Mouse (Mus musculus): ENCODE results near the gene Nat9. TPM values are rescaled to one million over a fixed set of nuclear protein-coding genes. Genes with fewer than 3 reads are reported as not detected.

The Nat9 gene
- polyA plus RNA-seq, 1 experiment, result 35.3 TPM

GRCm38 (mm10) chr11:115155053-115155634 lies 32.5 kb downstream of the Nat9 start:
- no peak for TF ChIP-seq CTCF (conservative IDR thresholded peaks at IDR 0.05; ENCODE audit: insufficient read depth, insufficient read length, low read depth, low read length)
- no peak for TF ChIP-seq POLR2A (IDR thresholded peaks at IDR 0.05; ENCODE audit: low read depth, low read length)
- no peak for DNase-seq
- H3K4me3 ChIP-seq (ENCODE audit: insufficient read depth, low read depth, low read length), result no peak overlapping the region
- no peaks in the 10 kb centered on the region for H3K4me1 ChIP-seq (ENCODE audit: control insufficient read depth, insufficient read depth, low read length)
- 14% methylated on average over 5 of the region's 5 CpGs for WGBS
- H3K27ac ChIP-seq (ENCODE audit: insufficient read depth, low read depth, low read length), result no peak overlapping the region
- H3K27me3 ChIP-seq (replicated peaks; ENCODE audit: control insufficient read depth, insufficient read depth, low read length), result no peaks in the 10 kb centered on the region
- no peaks in the 10 kb centered on the region for H3K36me3 ChIP-seq (ENCODE audit: control insufficient read depth, insufficient read depth, low read length)

GRCm38 (mm10) chr11:115153699-115154292 lies 33.9 kb downstream of the Nat9 start:
- no peaks in the 10 kb centered on the region for H3K4me1 ChIP-seq (ENCODE audit: control insufficient read depth, insufficient read depth, low read length)

GRCm38 (mm10) chr11:115153088-115153487 lies 34.6 kb downstream of the Nat9 start:
- no peak for TF ChIP-seq POLR2A (IDR thresholded peaks at IDR 0.05; ENCODE audit: low read depth, low read length)
- no peak for TF ChIP-seq CTCF (conservative IDR thresholded peaks at IDR 0.05; ENCODE audit: insufficient read depth, insufficient read length, low read depth, low read length)
- Histone ChIP-seq H3K36me3 (ENCODE audit: control insufficient read depth, insufficient read depth, low read length) (no peaks in the 10 kb centered on the region), H3K4me3 (ENCODE audit: insufficient read depth, low read depth, low read length) (no peak overlapping the region), H3K4me1 (ENCODE audit: control insufficient read depth, insufficient read depth, low read length) (no peaks in the 10 kb centered on the region), H3K27me3 (replicated peaks; ENCODE audit: control insufficient read depth, insufficient read depth, low read length) (no peaks in the 10 kb centered on the region), H3K27ac (ENCODE audit: insufficient read depth, low read depth, low read length) (no peak overlapping the region)
- no peak for DNase-seq
- 77% methylated on average over 9 of the region's 9 CpGs for WGBS

More at GRCm38 (mm10) chr11:115153699-115154292, 33.9 kb downstream of the Nat9 start:
- TF ChIP-seq CTCF (conservative IDR thresholded peaks at IDR 0.05; ENCODE audit: insufficient read depth, insufficient read length, low read depth, low read length) (peak; percentile 87), POLR2A (IDR thresholded peaks at IDR 0.05; ENCODE audit: low read depth, low read length) (no peak)
- no peaks in the 10 kb centered on the region for H3K36me3 ChIP-seq (ENCODE audit: control insufficient read depth, insufficient read depth, low read length)
- no peak overlapping the region for H3K27ac ChIP-seq (ENCODE audit: insufficient read depth, low read depth, low read length)
- WGBS, result 1% methylated on average over 35 of the region's 35 CpGs
- peak; percentile 83 for DNase-seq
- H3K27me3 ChIP-seq (replicated peaks; ENCODE audit: control insufficient read depth, insufficient read depth, low read length), result no peaks in the 10 kb centered on the region
- peak overlapping the region; percentile 32; the same call in 1 of the 2 replicates for H3K4me3 ChIP-seq (ENCODE audit: insufficient read depth, low read depth, low read length)

- Histone ChIP-seq H3K36me3 (ENCODE audit: control insufficient read depth, insufficient read depth, low read length) (no peaks in the 10 kb centered on the region), H3K4me1 (ENCODE audit: control insufficient read depth, insufficient read depth, low read length) (no peaks in the 10 kb centered on the region), H3K27me3 (replicated peaks; ENCODE audit: control insufficient read depth, insufficient read depth, low read length) (no peaks in the 10 kb centered on the region), H3K4me3 (ENCODE audit: insufficient read depth, low read depth, low read length) (peak overlapping the region; percentile 22; the same call in 1 of the 2 replicates), H3K27ac (ENCODE audit: insufficient read depth, low read depth, low read length) (no peak overlapping the region)
- WGBS, result 11% methylated on average over 15 of the region's 15 CpGs
- DNase-seq, result peak; percentile 65
- TF ChIP-seq POLR2A (IDR thresholded peaks at IDR 0.05; ENCODE audit: low read depth, low read length), result no peak
- no peak for TF ChIP-seq CTCF (conservative IDR thresholded peaks at IDR 0.05; ENCODE audit: insufficient read depth, insufficient read length, low read depth, low read length)
These were observed 35.8 kb downstream of the Nat9 start for GRCm38 (mm10) chr11:115151755-115152429.

GRCm38 (mm10) chr11:115150741-115151254 lies 36.9 kb downstream of the Nat9 start:
- Histone ChIP-seq H3K4me1 (ENCODE audit: control insufficient read depth, insufficient read depth, low read length) (no peaks in the 10 kb centered on the region), H3K36me3 (ENCODE audit: control insufficient read depth, insufficient read depth, low read length) (no peaks in the 10 kb centered on the region), H3K4me3 (ENCODE audit: insufficient read depth, low read depth, low read length) (no peak overlapping the region), H3K27me3 (replicated peaks; ENCODE audit: control insufficient read depth, insufficient read depth, low read length) (no peaks in the 10 kb centered on the region), H3K27ac (ENCODE audit: insufficient read depth, low read depth, low read length) (no peak overlapping the region)
- 55% methylated on average over 6 of the region's 6 CpGs for WGBS
- no peak for DNase-seq
- TF ChIP-seq CTCF (conservative IDR thresholded peaks at IDR 0.05; ENCODE audit: insufficient read depth, insufficient read length, low read depth, low read length) (no peak), POLR2A (IDR thresholded peaks at IDR 0.05; ENCODE audit: low read depth, low read length) (no peak)

GRCm38 (mm10) chr11:115147813-115148212 lies 39.8 kb downstream of the Nat9 start:
- H3K36me3 ChIP-seq (ENCODE audit: control insufficient read depth, insufficient read depth, low read length), result no peaks in the 10 kb centered on the region
- no peaks in the 10 kb centered on the region for H3K27me3 ChIP-seq (replicated peaks; ENCODE audit: control insufficient read depth, insufficient read depth, low read length)
- H3K4me3 ChIP-seq (ENCODE audit: insufficient read depth, low read depth, low read length), result no peak overlapping the region
- no peak for DNase-seq
- H3K27ac ChIP-seq (ENCODE audit: insufficient read depth, low read depth, low read length), result no peak overlapping the region
- no peaks in the 10 kb centered on the region for H3K4me1 ChIP-seq (ENCODE audit: control insufficient read depth, insufficient read depth, low read length)
- TF ChIP-seq CTCF (conservative IDR thresholded peaks at IDR 0.05; ENCODE audit: insufficient read depth, insufficient read length, low read depth, low read length), result no peak
- TF ChIP-seq POLR2A (IDR thresholded peaks at IDR 0.05; ENCODE audit: low read depth, low read length), result no peak
- 75% methylated on average over 4 of the region's 4 CpGs for WGBS

- H3K36me3 ChIP-seq (ENCODE audit: control insufficient read depth, insufficient read depth, low read length), result no peaks in the 10 kb centered on the region
- 64% methylated on average over 2 of the region's 2 CpGs for WGBS
- no peaks in the 10 kb centered on the region for H3K27me3 ChIP-seq (replicated peaks; ENCODE audit: control insufficient read depth, insufficient read depth, low read length)
- H3K4me1 ChIP-seq (ENCODE audit: control insufficient read depth, insufficient read depth, low read length), result no peaks in the 10 kb centered on the region
- TF ChIP-seq POLR2A (IDR thresholded peaks at IDR 0.05; ENCODE audit: low read depth, low read length) (no peak), CTCF (conservative IDR thresholded peaks at IDR 0.05; ENCODE audit: insufficient read depth, insufficient read length, low read depth, low read length) (no peak)
- no peak for DNase-seq
- H3K4me3 ChIP-seq (ENCODE audit: insufficient read depth, low read depth, low read length), result no peak overlapping the region
- H3K27ac ChIP-seq (ENCODE audit: insufficient read depth, low read depth, low read length), result no peak overlapping the region
These were observed 45.7 kb downstream of the Nat9 start for GRCm38 (mm10) chr11:115141970-115142369.

All from kidney, adult 2 months (tissue).